Mouse (Mus musculus): ENCODE data around the gene Macrod2. TPM values are rescaled to one million over a fixed set of nuclear protein-coding genes. Genes with fewer than 3 reads are reported as not detected.

Macrod2 gene
- polyA plus RNA-seq, 1 experiment from 2014 or later, result 19.9 TPM

GRCm38 (mm10) chr2:141477585-141477984, 1082.5 kb downstream of the Macrod2 start:
- 74% methylated on average over 3 of the region's 3 CpGs for WGBS
- Histone ChIP-seq H3K4me3 (ENCODE audit: low read depth, low read length) (no peak overlapping the region), H3K4me1 (replicated peaks; ENCODE audit: control insufficient read depth, insufficient read depth, low read length) (no peaks in the 10 kb centered on the region), H3K27ac (ENCODE audit: low read depth, low read length) (no peak overlapping the region), H3K9ac (ENCODE audit: low read depth, low read length) (no peak overlapping the region), H3K9me3 (ENCODE audit: control insufficient read depth, low read length) (no peaks in the 10 kb centered on the region), H3K36me3 (ENCODE audit: control insufficient read depth, insufficient read depth, low read length) (no peaks in the 10 kb centered on the region), H3K4me2 (no peak overlapping the region), H3K27me3 (replicated peaks; ENCODE audit: control insufficient read depth, insufficient read depth, low read length) (no peaks in the 10 kb centered on the region)
- ATAC-seq (replicated peaks; ENCODE audit: low FRiP score) (no peak), DNase-seq (ENCODE audit: low spot score) (no peak)

- ATAC-seq (replicated peaks; ENCODE audit: low FRiP score) (no peak), DNase-seq (ENCODE audit: low spot score) (no peak)
- Histone ChIP-seq H3K9me3 (ENCODE audit: control insufficient read depth, low read length) (no peaks in the 10 kb centered on the region), H3K27ac (ENCODE audit: low read depth, low read length) (no peak overlapping the region), H3K27me3 (replicated peaks; ENCODE audit: control insufficient read depth, insufficient read depth, low read length) (no peaks in the 10 kb centered on the region), H3K4me1 (replicated peaks; ENCODE audit: control insufficient read depth, insufficient read depth, low read length) (no peaks in the 10 kb centered on the region), H3K36me3 (ENCODE audit: control insufficient read depth, insufficient read depth, low read length) (no peaks in the 10 kb centered on the region), H3K4me2 (no peak overlapping the region), H3K9ac (ENCODE audit: low read depth, low read length) (no peak overlapping the region), H3K4me3 (ENCODE audit: low read depth, low read length) (no peak overlapping the region)
- WGBS, result 78% methylated on average over 3 of the region's 3 CpGs
Measured at GRCm38 (mm10) chr2:141490518-141490917, 1095.4 kb downstream of the Macrod2 start.

- Histone ChIP-seq H3K9ac (ENCODE audit: low read depth, low read length) (no peak overlapping the region), H3K4me2 (no peak overlapping the region), H3K36me3 (ENCODE audit: control insufficient read depth, insufficient read depth, low read length) (no peaks in the 10 kb centered on the region), H3K27ac (ENCODE audit: low read depth, low read length) (no peak overlapping the region), H3K9me3 (ENCODE audit: control insufficient read depth, low read length) (no peaks in the 10 kb centered on the region), H3K27me3 (replicated peaks; ENCODE audit: control insufficient read depth, insufficient read depth, low read length) (no peaks in the 10 kb centered on the region), H3K4me3 (ENCODE audit: low read depth, low read length) (no peak overlapping the region), H3K4me1 (replicated peaks; ENCODE audit: control insufficient read depth, insufficient read depth, low read length) (no peaks in the 10 kb centered on the region)
- WGBS, result 86% methylated on average over 3 of the region's 3 CpGs
- ATAC-seq (replicated peaks; ENCODE audit: low FRiP score), result no peak
- DNase-seq (ENCODE audit: low spot score), result no peak
Measured at GRCm38 (mm10) chr2:141505451-141505850, 1110.3 kb downstream of the Macrod2 start.

- Histone ChIP-seq H3K9ac (ENCODE audit: low read depth, low read length) (no peak overlapping the region), H3K36me3 (ENCODE audit: control insufficient read depth, insufficient read depth, low read length) (no peaks in the 10 kb centered on the region), H3K27ac (ENCODE audit: low read depth, low read length) (no peak overlapping the region), H3K27me3 (replicated peaks; ENCODE audit: control insufficient read depth, insufficient read depth, low read length) (no peaks in the 10 kb centered on the region), H3K4me3 (ENCODE audit: low read depth, low read length) (no peak overlapping the region), H3K9me3 (ENCODE audit: control insufficient read depth, low read length) (no peaks in the 10 kb centered on the region), H3K4me1 (replicated peaks; ENCODE audit: control insufficient read depth, insufficient read depth, low read length) (no peaks in the 10 kb centered on the region), H3K4me2 (no peak overlapping the region)
- no peak for DNase-seq (ENCODE audit: low spot score)
- no peak for ATAC-seq (replicated peaks; ENCODE audit: low FRiP score)
- 75% methylated on average over 9 of the region's 9 CpGs for WGBS
Measured at GRCm38 (mm10) chr2:141507929-141508897, 1113.1 kb downstream of the Macrod2 start.

GRCm38 (mm10) chr2:141514976-141515375, 1119.9 kb downstream of the Macrod2 start:
- Histone ChIP-seq H3K4me3 (ENCODE audit: low read depth, low read length) (no peak overlapping the region), H3K4me1 (replicated peaks; ENCODE audit: control insufficient read depth, insufficient read depth, low read length) (no peaks in the 10 kb centered on the region), H3K9me3 (ENCODE audit: control insufficient read depth, low read length) (no peaks in the 10 kb centered on the region), H3K4me2 (no peak overlapping the region), H3K27ac (ENCODE audit: low read depth, low read length) (no peak overlapping the region), H3K27me3 (replicated peaks; ENCODE audit: control insufficient read depth, insufficient read depth, low read length) (no peaks in the 10 kb centered on the region), H3K36me3 (ENCODE audit: control insufficient read depth, insufficient read depth, low read length) (no peaks in the 10 kb centered on the region), H3K9ac (ENCODE audit: low read depth, low read length) (no peak overlapping the region)
- 75% methylated on average over 3 of the region's 3 CpGs for WGBS
- ATAC-seq (replicated peaks; ENCODE audit: low FRiP score) (no peak), DNase-seq (ENCODE audit: low spot score) (no peak)

- H3K4me2 ChIP-seq, result no peak overlapping the region
- H3K36me3 ChIP-seq (ENCODE audit: control insufficient read depth, insufficient read depth, low read length), result no peaks in the 10 kb centered on the region
- no peaks in the 10 kb centered on the region for H3K4me1 ChIP-seq (replicated peaks; ENCODE audit: control insufficient read depth, insufficient read depth, low read length)
- H3K4me3 ChIP-seq (ENCODE audit: low read depth, low read length), result no peak overlapping the region
- DNase-seq (ENCODE audit: low spot score) (no peak), ATAC-seq (replicated peaks; ENCODE audit: low FRiP score) (no peak)
- H3K27me3 ChIP-seq (replicated peaks; ENCODE audit: control insufficient read depth, insufficient read depth, low read length), result no peaks in the 10 kb centered on the region
- 72% methylated on average over 4 of the region's 4 CpGs for WGBS
- no peaks in the 10 kb centered on the region for H3K9me3 ChIP-seq (ENCODE audit: control insufficient read depth, low read length)
- no peak overlapping the region for H3K27ac ChIP-seq (ENCODE audit: low read depth, low read length)
- no peak overlapping the region for H3K9ac ChIP-seq (ENCODE audit: low read depth, low read length)
Measured at GRCm38 (mm10) chr2:141522081-141522480, 1127.0 kb downstream of the Macrod2 start.

GRCm38 (mm10) chr2:141545877-141546276, 1150.8 kb downstream of the Macrod2 start:
- DNase-seq (ENCODE audit: low spot score), result no peak
- H3K36me3 ChIP-seq (ENCODE audit: control insufficient read depth, insufficient read depth, low read length), result no peaks in the 10 kb centered on the region
- ATAC-seq (replicated peaks; ENCODE audit: low FRiP score), result no peak
- no peak overlapping the region for H3K27ac ChIP-seq (ENCODE audit: low read depth, low read length)
- no peak overlapping the region for H3K4me2 ChIP-seq
- no peak overlapping the region for H3K4me3 ChIP-seq (ENCODE audit: low read depth, low read length)
- H3K9ac ChIP-seq (ENCODE audit: low read depth, low read length), result no peak overlapping the region
- no peaks in the 10 kb centered on the region for H3K4me1 ChIP-seq (replicated peaks; ENCODE audit: control insufficient read depth, insufficient read depth, low read length)
- H3K27me3 ChIP-seq (replicated peaks; ENCODE audit: control insufficient read depth, insufficient read depth, low read length), result no peaks in the 10 kb centered on the region
- no peaks in the 10 kb centered on the region for H3K9me3 ChIP-seq (ENCODE audit: control insufficient read depth, low read length)

GRCm38 (mm10) chr2:141551701-141552100, 1156.6 kb downstream of the Macrod2 start:
- no peak for DNase-seq (ENCODE audit: low spot score)
- no peaks in the 10 kb centered on the region for H3K4me1 ChIP-seq (replicated peaks; ENCODE audit: control insufficient read depth, insufficient read depth, low read length)
- no peak overlapping the region for H3K27ac ChIP-seq (ENCODE audit: low read depth, low read length)
- no peak overlapping the region for H3K9ac ChIP-seq (ENCODE audit: low read depth, low read length)
- no peak overlapping the region for H3K4me2 ChIP-seq
- no peaks in the 10 kb centered on the region for H3K36me3 ChIP-seq (ENCODE audit: control insufficient read depth, insufficient read depth, low read length)
- H3K9me3 ChIP-seq (ENCODE audit: control insufficient read depth, low read length), result no peaks in the 10 kb centered on the region
- no peak overlapping the region for H3K4me3 ChIP-seq (ENCODE audit: low read depth, low read length)
- no peaks in the 10 kb centered on the region for H3K27me3 ChIP-seq (replicated peaks; ENCODE audit: control insufficient read depth, insufficient read depth, low read length)
- ATAC-seq (replicated peaks; ENCODE audit: low FRiP score), result no peak; the same call in 1 of the 2 replicates
- WGBS, result 74% methylated on average over 1 of the region's 1 CpGs

GRCm38 (mm10) chr2:141556747-141557146, 1161.6 kb downstream of the Macrod2 start:
- ATAC-seq (replicated peaks; ENCODE audit: low FRiP score) (no peak), DNase-seq (ENCODE audit: low spot score) (no peak)
- H3K4me3 ChIP-seq (ENCODE audit: low read depth, low read length), result no peak overlapping the region
- H3K27me3 ChIP-seq (replicated peaks; ENCODE audit: control insufficient read depth, insufficient read depth, low read length), result no peaks in the 10 kb centered on the region
- no peaks in the 10 kb centered on the region for H3K9me3 ChIP-seq (ENCODE audit: control insufficient read depth, low read length)
- no peak overlapping the region for H3K27ac ChIP-seq (ENCODE audit: low read depth, low read length)
- no peaks in the 10 kb centered on the region for H3K36me3 ChIP-seq (ENCODE audit: control insufficient read depth, insufficient read depth, low read length)
- H3K4me1 ChIP-seq (replicated peaks; ENCODE audit: control insufficient read depth, insufficient read depth, low read length), result no peaks in the 10 kb centered on the region; the same call in 1 of the 2 replicates
- WGBS, result 52% methylated on average over 2 of the region's 2 CpGs
- H3K4me2 ChIP-seq, result no peak overlapping the region
- H3K9ac ChIP-seq (ENCODE audit: low read depth, low read length), result no peak overlapping the region
